Mouse (Mus musculus) layer of hippocampus, adult 9-10 months (tissue): ENCODE data around the gene Mnat1.

ENCODE experiments used
- DNase-seq: peaks from one replicate; pipeline ENCODE4 v3.0.0; 2022; ENCODE audit warnings: low spot score

Mnat1 gene

GRCm38 (mm10) chr12:73232586-73232985 is 109.1 kb downstream of the Mnat1 start:
- DNase-seq, result no peak

GRCm38 (mm10) chr12:73241960-73242359 is 118.4 kb downstream of the Mnat1 start:
- peak; percentile 24 for DNase-seq

- DNase-seq, result no peak
Observed at GRCm38 (mm10) chr12:73245687-73246086, 122.2 kb downstream of the Mnat1 start.

DNA sequence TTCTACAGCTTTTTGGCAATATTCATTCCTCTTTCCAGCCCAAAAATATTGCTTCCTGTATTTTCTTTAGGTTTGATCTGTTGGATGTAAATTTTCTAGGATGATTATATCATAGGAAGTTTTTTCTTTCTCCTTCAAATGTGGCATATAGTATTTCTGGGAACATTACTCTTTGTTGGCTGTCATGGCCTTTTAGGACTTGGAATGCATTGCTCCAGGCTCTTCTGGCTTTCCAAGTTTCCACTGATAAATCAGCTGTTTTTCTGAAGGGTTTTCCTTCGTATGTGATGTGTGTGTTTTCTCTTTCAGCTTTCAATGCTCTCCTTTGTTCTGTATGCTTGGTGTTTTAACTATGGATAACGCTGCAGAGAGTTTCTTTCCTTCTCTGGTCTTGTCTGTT is 131.5 kb downstream of the Mnat1 start:
- DNase-seq, result no peak

GRCm38 (mm10) chr12:73259269-73259668 is 135.8 kb downstream of the Mnat1 start:
- DNase-seq, result no peak

DNA sequence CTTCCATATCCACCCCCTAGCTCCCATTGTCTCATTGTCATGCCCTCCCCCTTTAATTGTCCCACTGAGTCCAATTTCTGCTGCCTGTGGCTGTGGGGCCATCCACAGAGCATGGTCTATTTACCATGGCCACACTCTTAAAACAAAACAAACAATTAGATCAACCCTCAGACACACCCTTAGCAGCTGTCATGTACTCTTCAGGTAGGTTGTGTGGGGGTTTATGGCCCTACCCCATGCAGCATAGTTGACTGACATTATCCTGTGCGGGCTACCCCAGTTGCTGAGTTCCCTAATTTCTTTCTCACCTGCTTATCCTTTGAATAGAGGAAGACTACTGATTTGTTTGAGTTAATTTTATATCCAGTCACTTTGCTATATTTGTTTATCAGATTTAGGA is 136.8 kb downstream of the Mnat1 start:
- no peak for DNase-seq

DNA sequence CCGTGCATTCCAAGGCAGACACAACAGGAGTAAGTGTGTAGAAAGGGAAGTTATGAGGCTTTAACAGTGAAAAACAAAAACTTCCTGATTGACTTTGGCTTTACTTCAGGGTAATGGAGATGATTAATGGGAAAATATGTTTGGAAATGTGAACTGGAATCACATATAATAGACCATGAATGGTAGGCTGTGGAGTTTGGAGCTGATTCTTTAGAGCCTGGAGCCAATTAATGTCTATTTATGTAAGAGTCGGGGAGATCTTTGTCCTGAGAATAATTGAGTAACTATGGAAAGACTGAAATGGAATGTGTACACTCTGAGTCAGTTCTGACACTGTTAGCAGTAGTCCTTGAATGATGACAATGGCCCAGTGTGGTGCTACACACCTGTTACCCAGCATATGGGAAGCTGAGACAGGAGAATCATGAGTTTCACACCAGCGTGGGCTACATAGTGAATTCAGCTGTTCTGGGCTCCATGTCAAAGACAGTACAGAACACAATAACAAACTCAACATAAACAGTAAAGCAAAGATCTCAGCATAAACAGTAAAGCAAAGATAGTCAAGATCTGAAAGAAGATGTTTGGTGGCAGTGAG is 142.0 kb downstream of the Mnat1 start:
- no peak for DNase-seq

DNA sequence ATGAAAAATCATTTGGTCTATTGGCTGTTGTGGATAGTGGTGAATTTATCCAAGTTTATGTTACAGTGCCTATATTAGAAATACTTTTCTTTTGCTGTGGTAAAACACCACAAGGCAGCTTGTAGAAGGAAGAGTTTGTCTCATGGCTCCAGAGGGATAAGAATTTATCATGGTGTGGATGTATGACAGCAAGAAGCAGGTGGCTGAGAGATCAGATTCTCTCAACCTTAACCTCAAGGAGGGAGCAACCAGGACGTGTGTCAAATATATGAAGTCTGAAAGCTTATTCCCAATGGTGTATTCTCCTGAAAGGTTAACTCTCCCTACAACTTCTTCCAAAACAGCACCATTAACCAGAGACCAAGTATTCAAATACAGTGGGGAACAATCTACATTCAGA is 143.1 kb downstream of the Mnat1 start:
- no peak for DNase-seq

DNA sequence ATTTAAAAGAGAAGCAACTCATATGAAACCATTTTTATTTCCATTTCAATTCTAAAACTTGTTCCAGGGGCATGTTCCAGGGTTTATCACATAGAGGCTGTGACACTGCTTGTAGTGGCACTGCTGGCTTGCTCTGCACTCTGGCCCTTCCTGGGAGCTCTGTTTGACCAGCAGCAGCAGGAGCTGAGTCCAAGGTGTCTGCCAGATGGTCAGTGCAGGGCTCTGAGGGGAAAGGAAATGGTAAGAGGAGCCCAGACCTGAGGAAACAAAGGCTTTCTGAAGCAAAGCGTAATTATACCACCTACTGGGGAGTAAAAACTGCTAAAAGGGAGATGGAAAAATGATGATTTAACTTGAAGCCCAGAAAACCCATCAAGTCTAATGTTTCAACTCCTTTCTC is 145.0 kb downstream of the Mnat1 start:
- DNase-seq, result no peak

DNA sequence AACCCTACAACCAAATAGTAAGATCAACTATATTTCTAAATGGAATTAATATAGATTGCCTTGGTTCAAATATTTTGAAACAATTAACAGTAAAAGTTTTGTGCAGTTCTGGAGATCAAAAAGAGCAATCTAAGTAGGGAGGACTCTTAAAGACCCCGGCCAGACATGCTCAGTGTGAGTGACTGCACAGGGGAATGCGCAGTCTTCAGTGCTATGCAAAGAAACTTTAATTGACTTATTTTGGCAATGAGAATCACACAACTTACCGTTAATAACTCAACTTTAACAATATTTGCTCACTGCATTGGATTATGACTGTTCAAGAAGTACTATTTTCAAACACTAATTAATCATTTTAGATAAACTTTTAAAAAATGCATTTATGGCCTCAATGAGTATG is 146.0 kb downstream of the Mnat1 start:
- no peak for DNase-seq

DNA sequence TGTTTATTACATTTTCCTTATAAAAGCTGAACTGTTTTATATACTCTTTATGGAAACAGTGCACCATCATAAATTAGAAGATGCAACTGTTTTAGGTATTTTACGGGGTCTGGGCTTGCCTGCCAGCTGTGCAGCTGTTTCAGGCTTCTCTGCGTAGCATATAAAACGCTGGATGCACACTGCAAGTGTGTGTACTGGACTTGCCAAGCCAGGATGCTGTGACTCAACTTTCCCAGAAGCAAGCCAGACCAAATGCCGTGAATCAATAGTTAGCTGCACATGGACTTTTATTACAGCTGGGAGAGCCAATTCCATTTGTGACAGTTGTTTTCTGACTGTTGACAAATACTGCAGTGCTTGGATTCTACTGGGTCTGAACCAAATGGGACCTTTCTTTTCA is 146.4 kb downstream of the Mnat1 start:
- DNase-seq, result no peak

- no peak for DNase-seq
Observed at GRCm38 (mm10) chr12:73274921-73275320, 151.4 kb downstream of the Mnat1 start.

DNA sequence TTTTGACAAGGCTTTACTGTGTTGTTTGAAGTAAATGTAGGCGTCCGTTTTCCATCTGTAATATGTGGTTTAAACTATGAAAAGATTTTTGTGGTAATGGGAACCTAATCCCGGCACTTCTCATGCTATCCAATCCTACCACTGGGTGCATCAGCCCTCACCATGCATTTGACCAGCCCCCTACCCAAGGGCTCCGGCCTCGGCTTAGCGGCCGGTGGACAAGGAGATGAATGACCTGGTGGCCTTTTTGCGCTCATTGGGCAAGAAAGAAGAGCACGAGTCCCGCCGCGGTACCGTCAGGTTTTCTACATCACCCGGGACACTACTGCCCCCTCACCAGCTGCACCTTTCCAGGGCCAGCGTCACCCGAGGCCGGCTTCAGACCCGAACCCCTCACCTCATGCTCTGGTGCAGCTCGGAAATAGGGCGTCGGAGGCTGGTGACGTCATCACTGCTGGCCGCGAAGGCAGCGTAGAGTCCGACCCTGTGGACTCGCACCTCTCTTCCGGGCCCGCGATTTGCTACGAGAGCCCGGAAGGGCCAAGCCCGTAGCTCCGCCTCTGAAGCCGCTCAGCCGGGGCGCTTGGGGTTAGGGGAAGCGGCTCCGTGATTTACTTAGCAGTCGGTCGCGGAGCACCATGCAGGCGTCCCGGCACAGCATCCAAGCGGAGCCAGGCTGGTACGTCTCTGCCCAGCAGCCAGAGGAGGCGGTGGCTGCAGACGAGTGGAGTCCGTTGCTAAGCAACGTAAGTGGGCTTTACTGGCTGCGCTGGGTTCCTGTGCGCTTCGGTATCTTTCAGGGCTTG is 163.0 kb downstream of the Mnat1 start, which contains the start of the genes Trmt5 and Slc38a6:
Trmt5 (minus strand) TSS at position 424 of the 806 bp plus-strand sequence.
Slc38a6 (plus strand) TSS at position 493 of the 806 bp plus-strand sequence.
- peak; percentile 83 for DNase-seq

- DNase-seq, result no peak
Observed at GRCm38 (mm10) chr12:73287609-73288008, 164.1 kb downstream of the Mnat1 start.

DNA sequence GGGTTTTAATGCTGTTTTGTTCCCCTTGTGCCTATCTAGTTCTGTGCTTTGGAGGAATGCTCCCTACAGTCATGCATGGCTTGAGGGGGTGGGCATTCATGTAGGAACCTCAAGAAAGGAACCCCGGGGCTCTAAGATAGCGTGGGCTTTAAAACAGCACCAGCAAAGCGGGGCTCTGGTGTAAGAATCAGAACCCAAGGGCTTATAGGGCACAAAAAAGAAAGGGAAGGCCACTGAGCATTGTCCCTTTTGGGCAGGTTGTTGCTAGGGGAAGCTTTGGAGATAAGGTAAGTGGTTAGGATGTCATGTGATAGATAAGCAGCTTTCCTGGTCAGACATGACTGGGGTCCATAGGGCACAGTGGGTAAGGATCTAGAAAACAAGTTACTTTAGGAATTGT is 165.1 kb downstream of the Mnat1 start:
- DNase-seq, result no peak

DNA sequence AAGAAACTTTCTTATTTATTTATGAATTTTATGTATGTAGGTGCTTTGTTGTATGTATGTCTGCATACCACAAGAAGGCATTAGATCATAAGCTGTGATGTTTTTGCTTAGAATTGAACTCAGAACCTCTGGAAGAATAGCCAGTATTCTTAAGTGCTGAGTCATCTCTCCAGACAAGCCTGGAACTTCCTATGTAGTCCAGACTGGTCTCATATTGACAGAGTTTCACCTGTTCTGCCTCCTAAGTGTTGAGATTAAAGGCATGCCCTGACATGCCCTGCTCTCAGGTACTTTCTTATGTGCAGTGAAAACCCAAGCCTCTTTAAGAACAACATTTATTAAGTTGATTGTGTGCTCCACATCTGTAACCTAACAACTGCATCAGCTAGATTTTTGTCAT is 171.4 kb downstream of the Mnat1 start:
- no peak for DNase-seq

- no peak for DNase-seq
Observed at GRCm38 (mm10) chr12:73295505-73296140, 172.1 kb downstream of the Mnat1 start.

- no peak for DNase-seq
Observed at GRCm38 (mm10) chr12:73298621-73299020, 175.1 kb downstream of the Mnat1 start.

- no peak for DNase-seq
Observed at GRCm38 (mm10) chr12:73300531-73300930, 177.0 kb downstream of the Mnat1 start.

DNA sequence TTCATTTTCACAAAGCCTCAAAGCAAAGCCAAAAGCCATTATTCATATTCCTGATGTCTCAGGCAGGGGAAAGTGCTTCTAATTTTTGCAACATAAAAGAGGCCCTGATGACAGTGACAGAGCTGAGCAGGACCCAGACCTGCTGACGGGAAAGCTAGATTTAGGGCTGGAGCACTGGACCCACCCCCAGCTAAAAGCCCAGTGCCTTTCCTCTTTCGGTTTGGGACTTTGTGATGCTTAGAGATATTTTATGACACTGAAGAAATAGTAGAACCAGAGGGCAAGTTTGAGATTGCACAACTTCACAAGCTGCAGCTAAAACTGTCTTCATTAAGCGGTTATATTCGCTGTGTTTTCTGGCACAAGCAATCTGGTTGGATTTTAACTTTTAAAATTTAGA is 181.1 kb downstream of the Mnat1 start:
- no peak for DNase-seq

DNA sequence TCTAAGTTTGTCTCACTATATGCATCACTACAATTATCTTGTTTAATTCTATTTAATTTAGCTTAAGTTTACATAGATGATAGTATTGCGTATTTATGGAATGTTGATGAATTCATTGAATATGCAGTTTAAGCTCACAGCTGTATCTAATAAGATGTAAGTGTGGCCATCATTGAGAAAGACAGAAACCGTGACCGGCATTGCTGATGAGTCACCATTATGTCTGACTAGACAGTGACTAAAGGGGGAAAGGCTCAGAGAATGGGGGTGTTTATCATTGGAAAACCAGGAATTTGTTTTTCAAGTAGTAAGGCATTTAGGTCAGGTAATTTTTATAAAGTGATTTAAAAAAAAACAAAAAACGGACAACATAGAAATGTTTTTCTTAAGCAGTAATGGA is 184.2 kb downstream of the Mnat1 start:
- no peak for DNase-seq

- no peak for DNase-seq
Observed at GRCm38 (mm10) chr12:73308711-73309110, 185.2 kb downstream of the Mnat1 start.
